Mouse (Mus musculus): ENCODE results near the gene Sh3gl1. TPM values are rescaled to one million over a fixed set of nuclear protein-coding genes. Genes with fewer than 3 reads are reported as not detected.

Gene Sh3gl1
- polyA plus RNA-seq, 1 experiment from 2014 or later = 190 TPM

DNA sequence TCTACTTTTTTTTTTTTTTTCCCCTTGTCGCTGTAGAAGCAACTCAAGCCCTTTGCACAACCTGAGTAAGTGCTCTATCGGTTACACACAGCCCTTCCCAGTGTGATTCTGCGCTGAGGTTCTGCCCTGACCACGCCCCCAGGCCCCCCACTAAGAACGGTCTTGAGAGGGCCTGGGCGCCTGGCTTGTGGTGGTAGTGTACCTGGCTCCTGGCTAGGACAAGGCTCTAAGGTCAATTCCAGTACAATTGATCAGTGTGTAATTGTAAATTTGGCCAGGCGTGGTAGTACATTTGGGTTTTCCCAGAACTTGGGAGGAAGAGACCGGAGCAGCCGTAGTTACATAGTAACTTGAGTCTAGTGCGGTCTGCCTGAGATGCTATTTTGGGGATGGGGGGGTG, 29.5 kb downstream of the Sh3gl1 start:
- H3K27ac ChIP-seq (ENCODE audit: low read length) = peak overlapping the region; percentile 89
- WGBS = 41% methylated on average over 10 of the region's 10 CpGs
- no peak for ATAC-seq (ENCODE audit: low FRiP score, low TSS enrichment)

GRCm38 (mm10) chr17:56005415-56006061, 30.9 kb downstream of the Sh3gl1 start, which contains the start of the genes Stap2 and Mpnd:
Gene Stap2 (minus strand): TSS chr17:56005584.
Gene Mpnd (plus strand): TSS chr17:56005711.
- peaks cover 4% of the 10 kb centered on the region for H3K27me3 ChIP-seq (ENCODE audit: insufficient read depth, low read length)

More for the DNA sequence above, 29.5 kb downstream of the Sh3gl1 start:
- Histone ChIP-seq H3K4me2 (replicated peaks; ENCODE audit: low read depth, low read length) (0 out of 2 replicates have a peak overlapping the region, but pooled peaks have one; percentile 74), H3K9ac (replicated peaks; ENCODE audit: low read length) (no peak overlapping the region), H3K27me3 (ENCODE audit: insufficient read depth, low read length) (no peaks in the 10 kb centered on the region), H3K9me3 (ENCODE audit: low read length) (no peaks in the 10 kb centered on the region), H3K4me1 (ENCODE audit: insufficient read depth, low read length) (peaks cover 26% of the 10 kb centered on the region), H3K36me3 (ENCODE audit: insufficient read depth, low read length) (peaks cover 10% of the 10 kb centered on the region), H3K4me3 (ENCODE audit: low read length) (no peak overlapping the region)

GRCm38 (mm10) chr17:56003000-56003399, 33.4 kb downstream of the Sh3gl1 start:
- H3K27me3 ChIP-seq (ENCODE audit: insufficient read depth, low read length) = peaks cover 12% of the 10 kb centered on the region
- ATAC-seq (ENCODE audit: low FRiP score, low TSS enrichment) = no peak
- no peaks in the 10 kb centered on the region for H3K9me3 ChIP-seq (ENCODE audit: low read length)
- WGBS = 83% methylated on average over 3 of the region's 3 CpGs
- H3K36me3 ChIP-seq (ENCODE audit: insufficient read depth, low read length) = 0 out of 2 replicates have a peak, but pooled peaks cover 5% of the 10 kb centered on the region
- H3K4me3 ChIP-seq (ENCODE audit: low read length) = no peak overlapping the region
- H3K4me2 ChIP-seq (replicated peaks; ENCODE audit: low read depth, low read length) = no peak overlapping the region
- H3K9ac ChIP-seq (replicated peaks; ENCODE audit: low read length) = no peak overlapping the region
- no peak overlapping the region for H3K27ac ChIP-seq (ENCODE audit: low read length)
- peaks cover 11% of the 10 kb centered on the region for H3K4me1 ChIP-seq (ENCODE audit: insufficient read depth, low read length)

More at GRCm38 (mm10) chr17:56005415-56006061, 30.9 kb downstream of the Sh3gl1 start, which contains the start of the genes Stap2 and Mpnd:
- peaks cover 21% of the 10 kb centered on the region for H3K4me1 ChIP-seq (ENCODE audit: insufficient read depth, low read length)
- ATAC-seq (ENCODE audit: low FRiP score, low TSS enrichment) = no peak
- H3K4me3 ChIP-seq (ENCODE audit: low read length) = peak within 1 kb of the TSS; percentile 32
- H3K4me2 ChIP-seq (replicated peaks; ENCODE audit: low read depth, low read length) = peak within 1 kb of the TSS; percentile 41
- H3K36me3 ChIP-seq (ENCODE audit: insufficient read depth, low read length) = 0 out of 2 replicates have a peak, but pooled peaks cover 5% of the 10 kb centered on the region
- peak within 1 kb of the TSS; percentile 46 for H3K9ac ChIP-seq (replicated peaks; ENCODE audit: low read length)
- no peaks in the 10 kb centered on the region for H3K9me3 ChIP-seq (ENCODE audit: low read length)
- 35% methylated on average over 13 of the region's 13 CpGs for WGBS
- no peak within 1 kb of the TSS for H3K27ac ChIP-seq (ENCODE audit: low read length)

DNA sequence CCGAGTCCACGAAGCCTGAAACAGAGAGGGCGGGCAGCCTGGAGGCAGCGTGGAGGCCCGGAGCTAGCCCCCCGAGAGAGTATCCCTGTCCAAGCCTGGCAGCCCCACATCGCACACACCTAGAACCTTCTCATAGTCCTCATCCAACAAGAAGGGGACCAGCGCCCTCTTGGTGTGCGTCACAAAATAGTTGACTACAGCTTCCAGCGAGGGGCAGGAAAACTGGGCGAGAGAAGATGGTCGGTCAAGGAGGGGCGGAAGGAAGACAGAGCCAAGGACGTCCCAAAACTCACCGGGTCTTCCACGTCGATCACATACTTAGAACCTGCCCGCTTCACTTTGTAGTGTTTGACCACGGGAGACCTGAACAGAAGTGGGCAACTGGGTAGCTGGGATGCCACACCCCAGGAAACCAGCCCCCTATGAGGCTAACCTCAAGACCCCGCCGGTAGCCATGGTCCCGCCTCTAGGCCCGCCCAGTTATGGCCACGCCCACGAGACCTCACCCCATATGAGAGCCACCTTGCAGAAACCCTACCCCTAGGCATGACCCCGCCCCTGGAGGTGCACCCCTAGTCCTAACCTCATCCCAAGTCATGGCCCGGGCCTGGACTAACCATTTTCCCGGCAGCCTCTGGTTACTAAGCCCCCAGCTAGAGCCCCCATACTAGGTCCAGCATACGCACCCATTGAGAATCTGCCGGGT, 36.5 kb downstream of the Sh3gl1 start:
- H3K9me3 ChIP-seq (ENCODE audit: low read length) = no peaks in the 10 kb centered on the region
- peak; percentile 42; the same call in 1 of the 2 replicates for ATAC-seq (ENCODE audit: low FRiP score, low TSS enrichment)

DNA sequence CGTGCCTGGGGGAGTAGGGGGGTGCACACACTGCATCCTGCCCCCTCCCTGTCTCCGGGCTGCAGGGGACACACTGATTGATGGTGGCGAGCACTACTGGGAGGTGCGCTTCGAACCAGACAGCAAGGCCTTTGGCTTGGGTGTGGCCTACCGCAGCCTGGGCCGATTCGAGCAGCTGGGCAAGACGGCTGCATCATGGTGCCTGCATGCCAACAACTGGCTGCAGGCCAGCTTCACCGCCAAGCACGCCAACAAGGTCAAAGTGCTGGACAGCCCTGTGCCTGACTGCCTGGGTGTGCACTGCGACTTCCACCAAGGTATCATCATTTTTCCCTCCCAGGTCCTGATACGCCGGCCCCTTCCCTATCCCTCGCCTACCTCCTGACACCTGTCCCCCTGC, 40.4 kb downstream of the Sh3gl1 start:
- Histone ChIP-seq H3K36me3 (ENCODE audit: insufficient read depth, low read length) (no peaks in the 10 kb centered on the region), H3K4me2 (replicated peaks; ENCODE audit: low read depth, low read length) (no peak overlapping the region), H3K9me3 (ENCODE audit: low read length) (no peaks in the 10 kb centered on the region), H3K27ac (ENCODE audit: low read length) (no peak overlapping the region), H3K27me3 (ENCODE audit: insufficient read depth, low read length) (peaks cover 12% of the 10 kb centered on the region), H3K4me3 (ENCODE audit: low read length) (no peak overlapping the region), H3K4me1 (ENCODE audit: insufficient read depth, low read length) (no peaks in the 10 kb centered on the region), H3K9ac (replicated peaks; ENCODE audit: low read length) (no peak overlapping the region)
- ATAC-seq (ENCODE audit: low FRiP score, low TSS enrichment) = no peak
- whole genome bisulfite sequencing = 80% methylated on average over 15 of the region's 15 CpGs

More for the DNA sequence above, 36.5 kb downstream of the Sh3gl1 start:
- Histone ChIP-seq H3K4me3 (ENCODE audit: low read length) (peak overlapping the region; percentile 21; the same call in 1 of the 2 replicates), H3K4me1 (ENCODE audit: insufficient read depth, low read length) (no peaks in the 10 kb centered on the region), H3K27me3 (ENCODE audit: insufficient read depth, low read length) (peaks cover 12% of the 10 kb centered on the region), H3K27ac (ENCODE audit: low read length) (no peak overlapping the region), H3K9ac (replicated peaks; ENCODE audit: low read length) (peak overlapping the region; percentile 46; the same call in 1 of the 2 replicates), H3K4me2 (replicated peaks; ENCODE audit: low read depth, low read length) (peak overlapping the region; percentile 47), H3K36me3 (ENCODE audit: insufficient read depth, low read length) (0 out of 2 replicates have a peak, but pooled peaks cover 5% of the 10 kb centered on the region)
- WGBS = 15% methylated on average over 30 of the region's 30 CpGs

- WGBS = 87% methylated on average over 8 of the region's 8 CpGs
- no peak overlapping the region for H3K4me3 ChIP-seq (ENCODE audit: low read length)
- H3K36me3 ChIP-seq (ENCODE audit: insufficient read depth, low read length) = no peaks in the 10 kb centered on the region
- H3K4me2 ChIP-seq (replicated peaks; ENCODE audit: low read depth, low read length) = no peak overlapping the region
- H3K9me3 ChIP-seq (ENCODE audit: low read length) = no peaks in the 10 kb centered on the region
- H3K27ac ChIP-seq (ENCODE audit: low read length) = no peak overlapping the region
- H3K4me1 ChIP-seq (ENCODE audit: insufficient read depth, low read length) = no peaks in the 10 kb centered on the region
- H3K27me3 ChIP-seq (ENCODE audit: insufficient read depth, low read length) = no peaks in the 10 kb centered on the region
- no peak overlapping the region for H3K9ac ChIP-seq (replicated peaks; ENCODE audit: low read length)
- ATAC-seq (ENCODE audit: low FRiP score, low TSS enrichment) = peak; percentile 43
Measured at GRCm38 (mm10) chr17:55990278-55990898, 46.0 kb downstream of the Sh3gl1 start.

DNA sequence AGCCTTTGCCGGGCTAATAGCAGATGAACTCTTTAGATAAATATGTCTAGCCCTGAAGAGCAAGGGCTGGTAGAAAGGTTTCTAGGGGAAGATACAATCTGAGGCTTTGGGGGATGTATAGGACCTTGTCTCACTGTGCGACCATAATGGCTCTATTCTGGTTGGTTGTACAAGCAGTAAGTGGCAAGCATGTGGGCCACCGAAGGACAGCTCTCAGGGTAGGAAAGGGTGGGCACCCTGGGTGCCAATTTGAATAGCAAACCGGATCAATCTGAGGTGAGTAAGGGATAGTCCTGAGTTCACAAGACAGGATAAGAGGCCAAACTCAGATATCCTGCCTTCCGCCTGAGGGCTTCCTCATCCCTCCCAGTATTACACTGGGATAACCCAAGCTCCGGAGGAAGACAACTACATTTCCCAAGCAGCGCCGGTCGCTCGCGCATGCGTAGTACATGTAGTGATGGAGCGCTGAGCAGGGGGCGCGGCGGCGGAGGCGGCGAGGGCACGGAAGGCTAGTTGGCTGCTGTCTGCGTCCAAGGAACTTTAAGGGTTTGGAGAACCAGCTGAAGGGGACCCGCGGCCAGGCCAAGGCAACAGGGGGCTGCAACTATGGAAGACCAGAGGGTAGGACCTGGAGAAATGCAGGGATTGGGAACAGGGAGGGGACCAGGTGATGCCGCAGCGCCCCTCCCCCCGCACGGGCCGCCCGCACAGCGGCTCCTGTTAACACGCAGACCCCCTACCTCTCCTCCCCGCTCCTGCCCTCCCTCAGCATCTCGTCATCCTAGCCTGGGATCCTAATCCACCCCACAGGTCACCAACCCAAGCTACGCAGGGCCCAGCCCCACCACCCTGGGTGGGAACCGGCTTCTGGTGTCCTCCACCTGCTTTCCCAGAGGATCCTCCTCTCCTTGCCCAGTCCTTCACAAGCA, 50.1 kb downstream of the Sh3gl1 start, which contains the start of gene Fsd1:
Gene Fsd1 (plus strand): TSS at position 480 of the 932 bp plus-strand sequence.
- WGBS = 9% methylated on average over 34 of the region's 35 CpGs
- peak within 1 kb of the TSS; percentile 77 for H3K4me2 ChIP-seq (replicated peaks; ENCODE audit: low read depth, low read length)

DNA sequence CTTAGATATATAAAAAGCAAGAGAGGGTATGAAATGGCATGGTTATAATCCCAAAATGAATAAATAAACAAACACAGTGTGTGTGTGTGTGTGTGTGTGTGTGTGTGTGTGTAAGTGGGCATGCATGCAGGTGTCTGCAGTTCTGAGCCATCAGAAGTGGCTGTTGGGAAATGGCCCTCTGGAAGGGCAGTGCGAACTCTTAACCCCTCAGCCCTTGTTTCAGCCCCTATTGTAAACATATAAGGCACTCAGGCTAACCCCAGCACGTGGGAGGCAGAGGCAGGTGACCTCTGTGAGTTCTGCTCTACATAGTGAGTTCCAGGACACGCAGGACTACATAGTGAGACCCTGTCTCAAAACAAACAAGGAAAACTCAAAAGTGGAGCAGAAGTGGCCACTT, 59.1 kb downstream of the Sh3gl1 start:
- H3K9ac ChIP-seq (replicated peaks; ENCODE audit: low read length) = no peak overlapping the region

More for the DNA sequence above, 50.1 kb downstream of the Sh3gl1 start, which contains the start of gene Fsd1:
- ATAC-seq (ENCODE audit: low FRiP score, low TSS enrichment) = peak; percentile 77
- Histone ChIP-seq H3K27me3 (ENCODE audit: insufficient read depth, low read length) (no peaks in the 10 kb centered on the region), H3K27ac (ENCODE audit: low read length) (no peak within 1 kb of the TSS), H3K9me3 (ENCODE audit: low read length) (no peaks in the 10 kb centered on the region), H3K4me1 (ENCODE audit: insufficient read depth, low read length) (no peaks in the 10 kb centered on the region), H3K4me3 (ENCODE audit: low read length) (peak within 1 kb of the TSS; percentile 55), H3K36me3 (ENCODE audit: insufficient read depth, low read length) (no peaks in the 10 kb centered on the region), H3K9ac (replicated peaks; ENCODE audit: low read length) (peak within 1 kb of the TSS; percentile 45)

More for the DNA sequence above, 59.1 kb downstream of the Sh3gl1 start:
- H3K4me1 ChIP-seq (ENCODE audit: insufficient read depth, low read length) = peaks cover 7% of the 10 kb centered on the region
- no peak overlapping the region for H3K27ac ChIP-seq (ENCODE audit: low read length)
- H3K36me3 ChIP-seq (ENCODE audit: insufficient read depth, low read length) = no peaks in the 10 kb centered on the region
- no peak overlapping the region for H3K4me2 ChIP-seq (replicated peaks; ENCODE audit: low read depth, low read length)
- no peak for ATAC-seq (ENCODE audit: low FRiP score, low TSS enrichment)
- H3K4me3 ChIP-seq (ENCODE audit: low read length) = no peak overlapping the region
- WGBS = 25% methylated on average over 3 of the region's 3 CpGs
- no peaks in the 10 kb centered on the region for H3K9me3 ChIP-seq (ENCODE audit: low read length)
- no peaks in the 10 kb centered on the region for H3K27me3 ChIP-seq (ENCODE audit: insufficient read depth, low read length)
